Mouse (Mus musculus): Measurements from ENCODE around the gene Klk1b1.
"Not testable (repeated sequence)": the region's sequence is repeated elsewhere in the genome, so short reads cannot be mapped to it uniquely, and the experiment has no call there.

The Klk1b1 gene

DNA sequence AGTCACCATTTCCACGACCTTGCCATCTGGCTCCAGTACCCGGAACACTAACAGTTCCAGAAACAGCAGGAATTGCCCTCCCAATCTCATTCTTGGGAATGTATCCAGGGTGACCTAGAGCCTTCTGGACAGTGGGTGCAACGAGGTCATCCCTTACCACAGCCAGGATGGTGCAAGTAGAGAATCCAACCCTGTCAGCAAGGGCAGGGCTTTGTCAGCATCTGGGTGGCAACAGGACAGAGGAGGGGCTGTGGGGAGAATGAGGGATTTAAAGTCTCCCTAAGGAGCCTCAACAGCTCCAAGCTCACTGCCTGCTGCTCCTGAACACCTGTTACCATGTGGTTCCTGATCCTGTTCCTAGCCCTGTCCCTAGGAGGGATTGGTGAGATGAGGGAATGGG, at the start of gene Klk1b1:
Gene Klk1b1 (plus strand): TSS at position 301 of the 400 bp plus-strand sequence.
- no peak for DNase-seq

DNA sequence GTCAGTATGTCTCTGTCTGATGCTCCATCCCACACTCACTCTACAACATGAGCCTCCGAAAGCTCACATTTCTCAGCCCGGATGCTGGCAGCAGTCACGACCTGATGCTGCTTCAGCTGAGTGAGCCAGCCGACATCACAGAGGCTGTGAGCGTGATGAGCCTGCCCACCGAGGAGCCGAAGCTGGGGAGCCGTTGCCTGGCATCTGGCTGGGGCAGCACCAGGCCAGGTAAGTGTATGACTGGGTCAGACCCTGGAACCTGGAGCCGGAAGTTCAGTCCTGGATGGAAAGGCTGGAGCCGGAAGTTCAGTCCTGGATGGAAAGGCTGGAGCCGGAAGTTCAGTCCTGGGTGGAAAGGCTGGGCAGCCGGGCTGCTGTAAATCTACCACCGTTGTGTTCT, 48.1 kb upstream of the Klk1b1 start:
- DNase-seq = no peak

GRCm38 (mm10) chr7:43918871-43919270, 47.7 kb upstream of the Klk1b1 start:
- DNase-seq = no peak

DNA sequence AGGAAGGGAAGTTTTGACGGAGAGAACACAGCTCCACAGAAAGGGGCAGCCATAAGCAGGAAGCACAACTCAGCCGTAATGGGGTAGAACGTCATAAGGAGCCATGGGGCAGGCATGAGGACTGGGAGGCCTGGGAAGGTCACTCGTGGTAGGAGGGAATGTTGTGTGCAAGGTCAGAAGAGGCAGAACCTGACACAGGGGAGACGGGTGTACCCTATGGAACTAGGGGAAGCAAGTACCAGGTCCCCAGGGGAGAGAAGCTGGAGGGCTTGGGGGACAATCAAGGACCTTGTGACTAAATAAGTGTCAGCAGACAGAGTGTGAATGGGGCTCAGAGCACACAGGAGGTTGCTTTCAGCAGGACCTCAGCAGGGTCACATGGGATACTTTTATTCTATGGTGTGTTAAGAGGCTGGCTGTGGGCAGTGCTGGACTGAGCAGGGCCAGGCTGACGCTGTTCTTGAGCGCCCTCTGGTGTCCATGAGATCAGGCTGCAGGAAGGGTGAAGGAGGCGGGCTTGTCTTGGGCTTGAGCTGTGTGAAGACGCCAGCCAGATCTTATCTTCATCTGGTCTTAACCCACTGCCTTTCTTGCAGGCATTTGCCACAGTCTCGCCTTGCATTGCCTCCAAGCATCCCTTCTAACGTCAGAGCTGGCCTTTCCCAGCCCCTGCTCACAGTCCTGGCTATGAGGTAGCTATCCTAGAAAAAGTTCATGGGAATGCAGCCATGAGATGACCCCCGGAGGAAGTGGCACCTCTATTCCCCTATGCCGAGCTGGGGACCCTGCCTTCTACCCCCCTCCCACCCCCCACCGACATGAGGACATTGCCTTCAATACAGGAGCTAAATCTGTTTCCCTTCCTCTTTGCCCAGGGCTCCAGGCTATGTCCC, 46.7 kb upstream of the Klk1b1 start:
- peak; percentile 72 for DNase-seq

- no peak for DNase-seq
These were observed 46.0 kb upstream of the Klk1b1 start for GRCm38 (mm10) chr7:43920582-43920981.

DNA sequence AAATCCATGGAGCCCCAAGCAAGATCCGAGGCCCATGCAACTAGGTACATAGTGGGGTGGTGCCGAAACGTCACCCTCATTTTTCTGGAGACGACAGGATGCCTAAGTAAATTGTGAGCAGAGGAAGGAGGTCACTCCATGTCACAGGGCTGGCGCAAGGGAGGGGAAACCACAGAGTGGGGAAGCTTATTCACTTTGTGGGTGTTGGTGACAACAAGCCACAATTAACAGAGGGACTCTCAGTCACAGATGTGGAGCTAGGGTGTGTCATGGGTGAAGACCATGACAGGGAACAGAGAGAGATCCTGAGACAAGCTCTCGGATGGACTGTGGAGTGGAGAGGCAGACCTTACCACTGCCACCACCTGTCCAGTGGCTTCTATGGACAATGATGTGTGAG, 45.5 kb upstream of the Klk1b1 start:
- DNase-seq = no peak

GRCm38 (mm10) chr7:43921941-43922340, 44.6 kb upstream of the Klk1b1 start:
- DNase-seq = no peak

DNA sequence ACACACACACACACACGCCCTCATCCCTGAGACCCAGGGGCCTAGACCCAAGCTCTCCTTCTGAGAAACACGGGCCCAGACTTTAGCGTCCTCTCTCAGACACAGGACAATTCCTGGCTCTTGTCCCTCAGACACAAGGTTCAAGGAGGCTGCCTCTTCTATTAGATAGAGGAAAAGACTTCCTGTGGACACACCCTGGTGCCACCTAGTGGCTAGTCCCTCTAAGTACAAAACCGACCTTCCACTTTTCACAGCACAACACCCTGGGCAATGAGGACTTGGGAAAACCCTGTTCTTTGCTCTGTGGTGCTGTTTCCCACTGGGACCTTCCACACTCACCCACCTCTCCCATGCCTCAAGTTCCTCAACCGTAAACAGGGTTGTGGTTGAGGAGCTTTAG, 40.6 kb upstream of the Klk1b1 start:
- DNase-seq = no peak

- no peak for DNase-seq
These were observed 38.0 kb upstream of the Klk1b1 start for GRCm38 (mm10) chr7:43928521-43928920.

DNA sequence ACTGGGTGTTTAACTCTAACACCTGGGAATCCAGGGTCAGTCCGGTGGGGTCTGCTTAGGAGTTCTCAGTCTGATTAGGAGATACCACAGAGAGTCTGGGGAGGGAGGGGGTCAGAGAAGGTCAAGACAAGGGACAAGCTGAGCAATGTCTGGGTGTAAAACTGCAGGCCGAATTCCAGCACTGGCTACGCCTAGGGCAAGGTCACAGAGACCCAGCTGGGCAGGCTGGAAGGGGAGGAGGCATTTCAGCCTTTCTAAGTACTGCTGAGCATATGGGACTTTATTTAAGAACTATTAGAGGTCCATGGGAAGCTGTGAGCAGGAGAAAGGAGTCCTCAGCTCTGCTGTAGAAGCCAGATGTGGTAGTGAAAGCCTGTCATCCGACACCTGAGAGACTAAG, 34.2 kb upstream of the Klk1b1 start:
- no peak for DNase-seq

GRCm38 (mm10) chr7:43933440-43933839, 33.1 kb upstream of the Klk1b1 start, which contains the start of gene Klk15:
TSS of gene Klk15 (plus strand) at chr7:43933740.
- no peak for DNase-seq

DNA sequence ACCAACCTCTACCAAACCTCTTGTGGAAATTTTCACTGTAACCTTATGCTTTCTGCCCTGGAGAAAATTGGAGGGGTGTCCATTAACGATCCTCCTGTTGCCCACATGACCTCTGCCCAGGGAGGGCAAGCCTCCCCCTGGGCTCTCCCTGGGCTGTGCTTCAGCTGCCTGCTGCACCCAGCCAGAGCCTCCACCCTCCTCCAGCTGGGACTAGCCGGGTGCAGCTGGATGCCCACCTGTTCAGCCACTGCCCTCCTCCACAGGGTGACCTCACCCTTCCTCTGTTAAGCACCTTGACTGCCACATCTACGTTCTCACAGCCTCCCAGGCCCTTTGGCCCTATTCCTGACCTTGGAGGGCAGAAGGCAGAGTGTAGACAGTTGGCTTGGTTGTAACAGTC, 31.8 kb upstream of the Klk1b1 start:
- DNase-seq = no peak

GRCm38 (mm10) chr7:43936551-43936950, 30.0 kb upstream of the Klk1b1 start:
- DNase-seq = no peak

- DNase-seq = not testable (repeated sequence)
These were observed 24.3 kb upstream of the Klk1b1 start for GRCm38 (mm10) chr7:43942293-43942692.

DNA sequence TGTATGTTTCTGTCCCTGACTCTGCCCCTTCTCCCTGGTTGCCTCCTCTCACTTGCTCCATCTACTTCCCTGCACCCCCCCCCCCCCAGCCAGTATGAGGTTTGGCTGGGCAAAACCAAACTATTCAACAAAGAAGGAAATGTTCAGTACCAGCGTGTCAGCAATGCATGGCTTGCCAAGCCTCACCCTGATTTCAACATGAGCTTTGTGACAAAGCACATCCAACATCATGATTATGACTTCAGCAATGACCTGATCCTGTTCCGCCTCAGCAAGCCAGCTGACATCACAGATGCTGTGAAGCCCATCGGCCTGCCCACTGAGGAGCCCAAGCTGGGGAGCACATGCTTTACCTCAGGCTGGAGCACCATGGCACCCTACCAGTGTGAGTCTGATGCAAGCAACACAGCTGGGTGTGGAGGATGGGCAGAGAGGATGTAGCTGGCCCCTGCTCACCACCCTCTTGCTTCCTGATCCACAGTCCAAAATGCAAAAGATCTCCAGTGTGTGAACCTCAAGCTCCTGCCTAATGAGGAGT, 21.8 kb upstream of the Klk1b1 start:
- no peak for DNase-seq

- DNase-seq = no peak
These were observed 16.2 kb upstream of the Klk1b1 start, which contains the start of gene Klk1b8 for GRCm38 (mm10) chr7:43950364-43950763. TSS of gene Klk1b8 (plus strand) at chr7:43950664.

GRCm38 (mm10) chr7:43952703-43953102, 13.8 kb upstream of the Klk1b1 start:
- no peak for DNase-seq

DNA sequence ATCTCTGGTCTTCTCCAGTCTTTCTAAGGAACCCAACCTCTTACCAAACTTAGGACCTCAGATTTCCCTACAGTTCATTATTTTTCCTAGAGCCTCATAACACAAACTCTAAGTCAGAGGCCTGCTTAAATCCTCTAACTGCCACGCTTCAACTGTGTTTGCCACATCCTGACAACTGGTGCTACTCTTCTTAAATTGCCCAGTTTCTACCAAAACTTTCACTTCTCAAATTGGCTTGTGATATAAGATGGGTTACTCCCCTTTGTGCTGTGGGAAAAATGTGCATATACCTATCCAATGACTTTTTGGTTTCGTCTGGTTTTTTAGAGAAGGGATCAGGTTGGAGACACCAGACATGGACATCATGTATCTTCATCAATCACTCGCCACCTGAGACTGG, 507 bp downstream of the Klk1b1 start:
- no peak for DNase-seq

DNA sequence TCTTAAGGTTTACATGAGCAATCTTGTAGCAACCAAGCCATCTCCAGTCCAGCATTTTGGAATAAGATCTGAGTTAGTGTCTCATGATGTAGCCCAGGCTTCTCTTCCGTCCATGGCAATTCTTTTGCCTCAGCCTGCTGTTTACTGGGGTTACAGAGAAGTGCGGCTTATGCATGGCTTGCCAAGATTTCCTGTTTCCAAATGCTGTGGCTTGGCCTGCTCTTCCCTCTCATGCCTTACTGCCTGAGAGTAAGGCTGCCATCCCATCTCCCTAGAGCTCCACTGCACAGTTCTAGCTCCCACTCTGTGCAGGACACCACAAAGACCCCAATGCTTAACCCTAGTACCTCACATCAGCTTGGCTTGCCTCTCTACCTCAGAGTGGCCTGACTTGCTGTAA, 1.1 kb downstream of the Klk1b1 start:
- no peak for DNase-seq

DNA sequence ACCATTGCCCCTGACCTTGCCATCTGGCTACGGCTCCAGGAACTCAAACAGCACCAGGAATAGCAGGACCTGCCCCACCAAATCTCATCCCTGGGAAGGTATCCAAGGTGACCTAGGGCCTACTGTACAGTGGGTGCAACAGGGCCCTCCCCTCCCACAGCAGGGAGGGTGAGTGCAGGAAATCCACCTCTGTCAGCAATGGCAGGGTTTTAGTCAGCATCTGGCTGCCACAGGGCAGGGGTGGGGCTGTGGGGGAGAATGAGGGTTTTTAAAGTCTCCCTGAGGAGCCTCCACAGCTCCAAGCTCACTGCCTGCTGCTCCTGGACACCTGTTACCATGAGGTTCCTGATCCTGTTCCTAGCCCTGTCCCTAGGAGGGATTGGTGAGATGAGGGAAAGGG, 9.2 kb downstream of the Klk1b1 start, which contains the start of gene Klk1b9:
Gene Klk1b9 (plus strand): TSS at position 301 of the 400 bp plus-strand sequence.
- DNase-seq = not testable (repeated sequence)

- no peak for DNase-seq
These were observed 19.1 kb downstream of the Klk1b1 start for GRCm38 (mm10) chr7:43985657-43986056.

DNA sequence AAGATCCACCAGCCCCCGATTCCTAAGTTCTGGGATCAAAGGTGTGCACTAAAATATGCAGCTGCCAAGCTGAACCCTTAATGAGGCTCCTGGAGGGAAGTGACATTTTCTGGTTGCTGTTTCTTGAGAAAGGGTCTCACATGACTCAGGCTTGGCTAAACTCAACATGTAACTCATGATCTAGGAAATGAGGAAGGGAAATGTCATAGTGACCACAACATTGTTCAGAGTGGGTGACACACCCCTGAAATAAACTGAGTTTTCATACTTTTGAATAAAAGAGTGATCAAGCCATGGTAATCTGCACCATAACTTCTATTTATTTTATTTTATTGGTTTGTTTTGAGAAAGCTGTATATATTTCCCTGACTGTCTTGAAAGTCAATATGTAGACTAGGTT, 28.3 kb downstream of the Klk1b1 start:
- DNase-seq = not testable (repeated sequence)

DNA sequence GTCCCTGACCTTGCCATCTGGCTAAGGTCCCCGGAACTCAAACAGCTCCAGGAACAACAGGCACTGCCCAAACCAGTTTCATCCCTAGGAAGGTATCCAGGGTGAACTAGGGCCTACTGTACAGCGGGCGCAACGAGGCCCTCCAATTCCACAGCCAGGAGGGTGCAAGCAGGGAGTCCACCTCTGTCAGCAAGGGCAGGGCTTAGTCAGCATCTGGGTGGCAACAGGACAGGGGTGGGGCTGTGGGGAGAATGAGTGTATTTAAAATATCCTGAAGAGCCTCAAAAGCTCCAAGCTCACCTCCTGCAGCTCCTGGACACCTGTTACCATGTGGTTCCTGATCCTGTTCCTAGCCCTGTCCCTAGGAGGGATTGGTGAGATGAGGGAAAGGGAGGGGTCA, 29.0 kb downstream of the Klk1b1 start, which contains the start of gene Klk1b11:
Gene Klk1b11 (plus strand): TSS at position 301 of the 400 bp plus-strand sequence.
- DNase-seq = not testable (repeated sequence)

GRCm38 (mm10) chr7:44004847-44005246, 38.3 kb downstream of the Klk1b1 start:
- DNase-seq = no peak
